Mouse (Mus musculus) embryonic fibroblast, embryonic 13.5 days (primary cell): ENCODE results near the gene Kalrn. TPM values are rescaled to one million over a fixed set of nuclear protein-coding genes. Genes with fewer than 3 reads are reported as not detected.

Experiments used
- H3K27ac ChIP-seq: 2 replicates; pipeline ENCODE4 v1.5.1; 2012; ENCODE audit warnings: low read length, control low read depth, inconsistent platforms; ENCODE audit not compliant: insufficient read depth
- H3K4me1 ChIP-seq: 2 replicates; pipeline ENCODE4 v1.6.1; 2011; ENCODE audit warnings: low read length; ENCODE audit not compliant: control insufficient read depth, insufficient read depth
- H3K4me3 ChIP-seq: 2 replicates; pipeline ENCODE4 v1.5.1; 2011; ENCODE audit warnings: mild to moderate bottlenecking, control low read depth, low read length; ENCODE audit not compliant: insufficient read depth
- CTCF ChIP-seq: IDR thresholded peaks from 2 replicates; pipeline ENCODE4 v1.5.1; 2011; ENCODE audit warnings: mild to moderate bottlenecking, control low read depth, low read length, moderate library complexity, borderline replicate concordance; ENCODE audit not compliant: insufficient read depth
- POLR2A ChIP-seq: IDR thresholded peaks from 2 replicates; pipeline ENCODE4 v1.6.1; 2011; ENCODE audit warnings: low read depth, mild to moderate bottlenecking, control low read depth, low read length, moderate library complexity
- polyA plus RNA-seq: library from polyadenylated mRNA; stranded (reverse); fragments of >200 nt; gene quantifications from 2 replicates; pipeline ENCODE4 v1.2.4, GENCODE M21; 2011; ENCODE audit warnings: low read depth; ENCODE audit not compliant: missing spikeins, insufficient read length

The Kalrn gene
- polyA plus RNA-seq, 1 experiment, result 25.5 TPM

DNA sequence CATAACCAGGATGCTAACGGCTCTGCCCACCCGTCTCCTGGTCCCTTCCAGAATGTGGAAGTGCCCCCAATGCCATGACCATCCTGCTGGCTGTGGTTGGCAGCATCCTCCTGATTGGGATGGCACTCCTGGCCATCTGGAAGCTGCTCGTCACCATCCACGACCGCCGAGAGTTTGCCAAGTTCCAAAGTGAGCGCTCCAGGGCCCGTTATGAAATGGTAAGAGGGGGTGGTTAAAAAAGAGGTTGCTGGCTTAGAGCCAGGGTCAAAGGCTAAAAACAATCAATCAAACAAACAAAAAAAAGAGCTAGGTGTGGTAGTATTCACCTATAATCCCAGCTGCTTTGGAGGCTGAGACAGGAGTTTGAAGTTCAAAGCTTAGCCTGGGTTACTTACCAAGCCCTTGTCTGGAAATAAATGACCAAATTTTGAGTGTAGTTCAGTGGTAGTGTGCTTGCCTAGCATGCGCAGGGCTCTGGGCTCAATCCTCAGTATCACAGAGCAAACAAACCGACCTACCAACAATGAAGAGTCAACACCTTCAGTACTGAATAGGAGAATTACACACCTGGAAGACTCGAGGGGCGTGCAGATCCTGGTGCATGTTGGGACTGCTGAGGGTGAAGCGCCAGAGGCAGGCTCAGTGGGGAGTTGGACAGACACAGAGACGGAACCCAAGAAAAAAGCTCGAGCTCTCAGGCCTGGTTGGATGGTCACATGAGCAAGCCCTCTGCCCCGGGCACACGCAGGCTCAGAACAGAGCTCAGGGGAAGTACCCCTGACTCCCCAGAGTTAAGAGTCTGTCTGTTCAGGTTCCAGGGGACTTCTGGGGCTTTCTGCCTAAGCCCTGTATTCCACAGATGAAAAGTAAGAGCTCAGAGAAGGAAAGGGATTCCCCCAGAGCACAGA is 625.4 kb downstream of the Kalrn start:
- TF ChIP-seq POLR2A (no peak), CTCF (no peak)
- no peak overlapping the region for H3K27ac ChIP-seq
- H3K4me3 ChIP-seq, result no peak overlapping the region
- 0 out of 2 replicates have a peak, but pooled peaks cover 2% of the 10 kb centered on the region for H3K4me1 ChIP-seq

DNA sequence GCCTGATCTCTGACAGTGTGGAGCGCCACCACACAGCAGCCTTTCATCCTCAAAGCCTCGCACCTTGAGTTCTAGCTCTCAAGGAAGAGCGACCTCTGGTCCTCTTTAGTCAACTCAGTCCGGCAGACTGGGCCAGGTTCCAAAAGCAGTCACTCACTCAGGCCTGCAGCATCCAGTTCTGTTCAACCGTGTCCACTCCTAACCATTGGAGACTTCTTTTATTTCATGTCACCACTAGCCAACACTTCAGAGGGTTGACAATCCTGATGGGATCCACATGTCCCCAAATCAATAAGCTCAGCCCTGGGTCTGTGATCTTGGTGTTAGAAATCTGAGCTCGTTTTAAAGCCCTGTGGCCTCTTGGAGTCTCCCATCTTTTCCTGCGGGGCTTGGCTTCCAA is 627.3 kb downstream of the Kalrn start:
- Histone ChIP-seq H3K4me3 (no peak overlapping the region), H3K27ac (no peak overlapping the region), H3K4me1 (peaks cover 11% of the 10 kb centered on the region)
- TF ChIP-seq CTCF (no peak), POLR2A (no peak)

DNA sequence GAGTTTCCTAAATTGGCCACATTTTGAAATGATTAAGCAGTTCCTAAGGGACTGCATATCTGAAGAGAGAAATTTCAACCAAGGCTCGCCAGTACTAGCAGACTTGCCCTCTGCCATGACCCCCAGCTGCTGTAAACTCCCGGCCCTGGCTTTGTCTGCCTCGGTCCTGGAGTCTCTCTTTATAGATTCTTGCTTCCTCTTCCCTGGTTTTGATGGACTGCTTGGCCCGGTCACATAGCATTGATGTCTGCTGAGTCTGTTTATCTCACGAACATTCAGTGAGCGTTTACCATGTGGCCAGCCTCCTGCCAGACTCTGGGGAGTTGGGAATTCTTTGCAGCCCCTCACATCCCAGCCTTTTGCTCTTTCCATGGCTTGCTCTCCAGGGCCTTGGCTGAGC is 628.6 kb downstream of the Kalrn start:
- no peak overlapping the region for H3K4me3 ChIP-seq
- peaks cover 12% of the 10 kb centered on the region for H3K4me1 ChIP-seq
- TF ChIP-seq POLR2A, result no peak
- no peak for TF ChIP-seq CTCF
- no peak overlapping the region for H3K27ac ChIP-seq

DNA sequence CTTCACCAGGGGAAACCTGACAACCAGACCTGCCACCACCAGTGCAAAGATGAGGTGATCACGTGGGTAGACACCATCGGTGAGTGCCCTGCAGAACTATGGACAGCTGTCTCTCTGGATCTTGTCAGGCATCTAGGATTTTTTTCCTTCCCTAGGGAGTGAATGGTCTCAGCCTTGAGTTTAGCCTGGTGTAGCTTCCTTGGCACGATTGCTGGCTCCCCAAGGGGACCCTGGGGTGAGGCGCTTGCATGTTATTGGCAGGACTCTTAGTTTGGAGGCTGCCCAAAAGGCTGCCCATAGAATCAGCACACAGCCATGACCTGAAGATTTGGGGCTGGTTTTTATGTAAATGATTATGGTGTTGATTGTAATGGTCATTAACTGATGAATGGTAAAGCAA is 629.2 kb downstream of the Kalrn start:
- H3K4me1 ChIP-seq, result peaks cover 15% of the 10 kb centered on the region
- no peak overlapping the region for H3K27ac ChIP-seq
- H3K4me3 ChIP-seq, result no peak overlapping the region
- TF ChIP-seq CTCF (no peak), POLR2A (no peak)

DNA sequence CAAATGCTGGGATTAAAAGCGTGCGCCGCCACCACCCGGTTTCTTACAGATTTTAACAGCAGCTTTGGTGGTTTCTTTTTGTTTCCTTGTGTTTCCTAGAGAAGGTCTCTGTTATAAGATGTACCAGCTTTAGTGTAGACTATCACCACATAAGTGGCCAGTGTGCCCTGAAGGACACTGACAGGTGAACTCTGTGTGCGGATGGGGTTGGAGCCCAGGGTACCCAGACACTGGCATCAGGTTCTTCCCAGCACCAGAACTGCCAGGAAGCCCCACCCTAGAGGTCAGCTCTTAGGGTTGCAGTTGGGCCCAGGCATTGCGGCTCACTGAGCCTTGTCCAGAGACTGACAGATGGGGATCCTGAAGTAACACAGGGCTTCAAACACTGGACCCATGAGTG is 629.9 kb downstream of the Kalrn start:
- Histone ChIP-seq H3K4me1 (peaks cover 15% of the 10 kb centered on the region), H3K4me3 (no peak overlapping the region), H3K27ac (no peak overlapping the region)
- TF ChIP-seq CTCF, result no peak
- no peak for TF ChIP-seq POLR2A

DNA sequence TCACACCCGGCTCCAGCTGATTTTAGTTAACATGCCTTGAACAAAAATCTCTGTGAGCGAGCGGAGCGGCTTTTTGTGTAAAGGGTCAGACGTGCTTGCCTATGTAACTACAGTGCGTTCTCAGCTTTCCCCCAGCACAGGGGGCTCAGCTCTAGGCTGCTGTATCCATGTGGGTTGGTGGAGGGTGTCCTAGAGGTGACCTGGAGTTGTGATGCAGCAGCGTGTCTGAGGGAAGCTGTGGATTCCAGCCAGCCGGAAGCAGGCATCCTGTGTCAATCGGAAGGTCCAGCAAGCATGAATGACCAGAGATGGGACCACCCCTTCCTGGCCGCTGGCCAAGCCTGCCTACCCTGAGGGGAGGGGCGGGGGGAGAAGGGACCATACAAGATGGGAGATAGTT is 631.0 kb downstream of the Kalrn start:
- TF ChIP-seq CTCF, result no peak
- TF ChIP-seq POLR2A, result no peak
- peak overlapping the region; percentile 32; the same call in 1 of the 2 replicates for H3K27ac ChIP-seq
- H3K4me1 ChIP-seq, result peaks cover 15% of the 10 kb centered on the region

DNA sequence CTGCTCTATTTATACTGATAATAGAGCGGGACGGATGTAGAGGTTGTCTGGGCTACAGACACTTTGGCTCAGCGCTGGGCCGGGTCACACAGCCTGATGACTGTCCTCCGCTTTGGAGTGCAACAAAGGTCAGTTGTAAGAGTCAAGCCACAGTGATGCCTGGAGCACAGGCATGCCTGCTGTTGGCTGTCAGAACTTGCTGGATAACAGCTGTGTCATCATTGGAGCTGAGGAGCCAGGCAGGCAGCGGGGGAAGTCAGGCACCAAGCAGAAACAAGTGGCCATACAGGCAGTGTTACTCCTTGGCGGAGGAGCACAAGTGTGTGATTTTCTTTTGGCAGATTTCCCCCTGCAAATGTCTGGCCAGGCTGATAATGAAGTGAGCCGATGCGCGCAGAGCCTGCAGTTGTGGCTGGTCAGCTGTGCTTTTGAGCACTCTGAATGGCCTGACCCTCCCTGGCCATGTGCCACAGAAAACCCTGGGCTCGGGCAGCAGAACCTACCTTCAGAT is 632.0 kb downstream of the Kalrn start:
- Histone ChIP-seq H3K4me3 (no peak overlapping the region), H3K4me1 (peaks cover 15% of the 10 kb centered on the region), H3K27ac (peak overlapping the region; percentile 32)
- TF ChIP-seq POLR2A (no peak), CTCF (no peak)

More for the DNA sequence above, 631.0 kb downstream of the Kalrn start:
- no peak overlapping the region for H3K4me3 ChIP-seq

DNA sequence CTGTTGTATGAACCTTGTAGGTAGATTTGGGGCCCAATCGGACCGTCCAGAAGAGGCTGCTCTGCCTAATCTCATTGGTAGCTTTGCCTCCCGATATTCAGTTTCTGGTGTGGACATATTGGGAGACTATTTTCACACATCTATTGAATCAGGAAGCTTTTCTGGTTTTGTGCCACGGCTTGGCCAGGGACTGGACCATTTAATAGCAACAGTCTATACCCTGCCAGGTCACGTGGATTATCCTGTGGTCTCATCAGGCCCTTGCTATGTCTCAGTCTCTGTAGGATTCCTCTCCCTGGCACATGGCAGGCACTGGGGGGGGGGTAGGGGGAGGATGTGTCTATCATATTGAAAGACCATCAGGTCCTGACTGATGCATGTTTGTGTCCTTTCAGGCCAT is 633.2 kb downstream of the Kalrn start:
- Histone ChIP-seq H3K4me1 (peaks cover 15% of the 10 kb centered on the region), H3K4me3 (no peak overlapping the region), H3K27ac (no peak overlapping the region)
- TF ChIP-seq POLR2A (no peak), CTCF (no peak)

DNA sequence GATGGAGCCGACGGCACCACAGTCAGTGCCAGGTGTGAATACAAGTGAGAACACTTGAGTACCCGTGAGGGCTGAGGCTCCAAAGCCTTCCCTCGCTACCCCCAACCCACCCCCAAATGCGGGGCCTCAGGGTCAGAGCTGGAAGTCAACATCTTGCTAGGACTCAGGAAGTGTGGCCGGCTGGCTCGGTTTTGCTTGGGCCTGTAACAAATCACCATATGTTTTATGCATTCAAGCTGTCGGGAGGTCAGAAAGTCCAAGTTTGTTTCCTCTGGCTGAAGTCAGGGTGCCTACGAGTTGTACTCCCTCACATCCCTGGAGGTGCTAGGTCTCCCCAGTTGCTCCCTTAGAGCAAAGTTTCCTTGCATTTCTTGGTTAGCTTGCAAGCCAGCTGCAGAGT is 633.7 kb downstream of the Kalrn start:
- H3K4me3 ChIP-seq, result no peak overlapping the region
- H3K4me1 ChIP-seq, result peaks cover 15% of the 10 kb centered on the region
- no peak overlapping the region for H3K27ac ChIP-seq
- TF ChIP-seq POLR2A (no peak), CTCF (no peak)

DNA sequence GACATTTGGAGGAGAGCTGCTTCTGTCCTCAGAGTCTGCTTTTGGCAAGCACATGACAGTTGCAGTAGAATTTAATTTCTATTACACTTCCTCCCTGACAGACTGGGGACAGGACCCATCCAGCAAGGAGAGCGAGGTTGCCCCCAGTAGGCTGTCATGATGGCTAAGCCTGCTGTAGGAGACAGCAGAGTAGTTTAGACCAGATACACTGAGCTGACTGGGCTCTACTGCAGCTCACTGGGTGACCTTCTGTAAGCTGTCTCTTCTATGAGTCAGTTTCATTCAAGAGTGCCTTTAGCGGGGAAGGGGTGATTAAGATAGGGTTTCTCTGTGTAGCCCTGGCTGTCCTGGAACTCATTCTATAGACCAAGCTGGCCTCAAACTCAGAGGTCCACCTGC is 634.2 kb downstream of the Kalrn start:
- no peak for TF ChIP-seq CTCF
- TF ChIP-seq POLR2A, result no peak
- Histone ChIP-seq H3K4me3 (no peak overlapping the region), H3K4me1 (peaks cover 18% of the 10 kb centered on the region), H3K27ac (no peak overlapping the region)
